Mouse (Mus musculus): ENCODE results near the gene Cxcl17.

- TF ChIP-seq CTCF (IDR thresholded peaks at IDR 0.05; ENCODE audit: low read depth), result no peak
- no peak for TF ChIP-seq EP300 (IDR thresholded peaks at IDR 0.05; ENCODE audit: low read depth)
Observed at GRCm38 (mm10) chr7:25449913-25450890, 37.5 kb upstream of the Cxcl17 start.
